Mouse (Mus musculus): ENCODE measurements around the gene Gnptab.

DNA sequence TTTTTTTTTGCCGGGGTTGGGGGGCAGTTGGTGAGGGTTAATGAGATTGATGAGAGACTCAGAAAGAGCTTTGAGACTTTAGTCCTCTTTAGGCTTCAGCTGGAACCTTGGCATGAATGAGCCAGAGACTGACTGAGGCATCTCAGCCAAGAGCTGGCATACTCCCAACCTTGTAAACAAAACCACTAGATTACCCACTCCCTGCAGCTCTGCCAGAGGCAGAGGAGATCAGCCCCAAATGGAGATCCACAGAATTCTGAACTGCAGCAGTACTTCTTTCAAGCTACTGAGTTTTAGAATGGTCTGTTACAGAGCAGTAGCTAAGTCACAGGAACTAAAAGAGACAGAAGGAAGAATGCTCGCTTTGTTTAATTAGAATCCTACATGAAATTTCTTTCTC, 72.3 kb downstream of the Gnptab start:
- no peak for TF ChIP-seq POLR2A (IDR thresholded peaks at IDR 0.05; ENCODE audit: low read depth, low read length)
- no peak for TF ChIP-seq CTCF (conservative IDR thresholded peaks at IDR 0.05; ENCODE audit: insufficient read depth, insufficient read length, low read depth, low read length)
